Mouse (Mus musculus) intestine, embryonic 14.5 days (tissue): Measurements from ENCODE around the gene Olfr1322. TPM values are rescaled to one million over a fixed set of nuclear protein-coding genes. Genes with fewer than 3 reads are reported as not detected.

Experiments used
- ATAC-seq: fragments of 200-750 bp; cut with Nextera tagmentation; replicated peaks from 2 replicates; pipeline ENCODE4 v1.8.0; 2017; ENCODE audit warnings: low read depth, moderate number of reproducible peaks, moderate TSS enrichment, moderate library complexity; ENCODE audit not compliant: low FRiP score, low TSS enrichment
- DNase-seq: peaks from one replicate; pipeline ENCODE4 v3.0.0-alpha.2; 2018; ENCODE audit warnings: low spot score
- H3K27ac ChIP-seq: fragments of 300-500 bp; sonication (generic); 2 replicates; pipeline ENCODE4 v1.5.1; 2014; ENCODE audit warnings: low read depth, mild to moderate bottlenecking, control low read depth
- H3K27me3 ChIP-seq: fragments of 300-500 bp; sonication (generic); replicated peaks from 2 replicates; pipeline ENCODE4 v1.6.1; 2014; ENCODE audit warnings: low read length, control low read depth; ENCODE audit not compliant: control insufficient read depth, insufficient read depth
- H3K36me3 ChIP-seq: fragments of 300-500 bp; sonication (generic); 2 replicates; pipeline ENCODE4 v1.6.1; 2014; ENCODE audit warnings: low read length, control low read depth; ENCODE audit not compliant: control insufficient read depth, insufficient read depth
- H3K4me1 ChIP-seq: fragments of 300-500 bp; sonication (generic); replicated peaks from 2 replicates; pipeline ENCODE4 v1.6.1; 2014; ENCODE audit warnings: low read length, control low read depth, mixed read lengths; ENCODE audit not compliant: control insufficient read depth, insufficient read depth
- H3K4me2 ChIP-seq: fragments of 300-500 bp; sonication (generic); 2 replicates; pipeline ENCODE4 v1.6.1; 2014; ENCODE audit warnings: low read length
- H3K4me3 ChIP-seq: fragments of 300-500 bp; sonication (generic); 2 replicates; pipeline ENCODE4 v1.5.1; 2014; ENCODE audit warnings: low read depth, low read length, control low read depth, mixed read lengths
- H3K9ac ChIP-seq: fragments of 300-500 bp; sonication (generic); 2 replicates; pipeline ENCODE4 v1.6.1; 2014; ENCODE audit warnings: mild to moderate bottlenecking, low read length
- H3K9me3 ChIP-seq: fragments of 300-500 bp; sonication (generic); 2 replicates; pipeline ENCODE4 v1.6.1; 2016; ENCODE audit warnings: low read length, control low read depth; ENCODE audit not compliant: control insufficient read depth
- WGBS: fragments of 180-500 bp; shearing (Covaris S2); extraction: QIAGEN DNeasy Blood & Tissue Kit; methylation state at CpG from one replicate; pipeline ENCODE4 v1.1.7; 2014; 5-methylcytosine and 5-hydroxymethylcytosine counted together
- polyA plus RNA-seq: library from polyadenylated mRNA; unstranded; fragments of >200 nt; fragmentation: Nextera tagmentation; extraction: Ambion mirVana; gene quantifications from 2 replicates; pipeline ENCODE4 v1.2.1, GENCODE M21; 2014

The Olfr1322 gene
- polyA plus RNA-seq, result not detected in 2 replicates

- WGBS, result 77% methylated on average over 2 of the region's 2 CpGs
- 0 out of 2 replicates have a peak, but pooled peaks cover 3% of the 10 kb centered on the region for H3K27me3 ChIP-seq
- no peak within 1 kb of the TSS for H3K4me2 ChIP-seq
- ATAC-seq (no peak), DNase-seq (no peak)
- no peak within 1 kb of the TSS for H3K27ac ChIP-seq
- H3K4me3 ChIP-seq, result no peak within 1 kb of the TSS
- H3K36me3 ChIP-seq, result no peaks in the 10 kb centered on the region
- no peak within 1 kb of the TSS for H3K9ac ChIP-seq
- H3K4me1 ChIP-seq, result no peaks in the 10 kb centered on the region
- H3K9me3 ChIP-seq, result no peaks in the 10 kb centered on the region
These were observed at the start of gene Olfr1322 for GRCm38 (mm10) chrX:49891383-49891782. Olfr1322 (minus strand) TSS chrX:49891483.

- DNase-seq (no peak), ATAC-seq (no peak)
- H3K4me1 ChIP-seq, result no peaks in the 10 kb centered on the region
- H3K27ac ChIP-seq, result no peak overlapping the region
- no peaks in the 10 kb centered on the region for H3K36me3 ChIP-seq
- no peaks in the 10 kb centered on the region for H3K9me3 ChIP-seq
- 73% methylated on average over 4 of the region's 4 CpGs for WGBS
- no peak overlapping the region for H3K4me3 ChIP-seq
- no peak overlapping the region for H3K9ac ChIP-seq
- H3K4me2 ChIP-seq, result no peak overlapping the region
- H3K27me3 ChIP-seq, result no peaks in the 10 kb centered on the region
These were observed 13.5 kb downstream of the Olfr1322 start for GRCm38 (mm10) chrX:49877651-49878349.

Other genes starting within 250 kb of the Olfr1322 start
- not detected in 2 replicates for gene Olfr1320, start 219.2 kb downstream of the Olfr1322 start, polyA plus RNA-seq
- gene Olfr1321, start 156.4 kb downstream of the Olfr1322 start, polyA plus RNA-seq, result not detected in 2 replicates
- 2.1 and 2.2 TPM in 2 replicates for gene Igsf1, start 93.7 kb downstream of the Olfr1322 start, polyA plus RNA-seq
- gene Olfr1323, start 127.9 kb upstream of the Olfr1322 start, polyA plus RNA-seq, result not detected in 2 replicates